Mouse (Mus musculus) retina, postnatal 7 days (tissue): ENCODE results near the gene Rad9a.

Source experiments
- DNase-seq: peaks from one replicate; pipeline ENCODE4 v3.0.0-alpha.2; 2012; ENCODE audit warnings: low read depth, low spot score

Rad9a gene

GRCm38 (mm10) chr19:4164100-4164499 is 37.4 kb downstream of the Rad9a start:
- DNase-seq: no peak

DNA sequence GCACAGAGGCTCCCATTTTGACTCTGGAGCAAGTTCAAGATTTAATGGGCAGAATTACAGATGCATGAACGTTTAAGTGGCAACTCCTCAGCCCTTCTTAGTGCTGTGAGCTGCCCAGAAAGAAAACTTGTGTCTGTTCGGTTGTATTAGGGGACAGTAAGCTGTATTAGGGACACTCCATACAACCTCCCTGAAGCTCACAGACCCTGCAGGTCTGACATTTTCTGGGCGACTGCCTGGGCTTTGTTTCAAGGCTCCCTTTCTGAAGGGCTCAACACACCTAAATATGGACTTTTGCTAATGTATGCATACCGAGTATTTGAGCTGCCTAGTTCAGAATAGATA is 37.9 kb downstream of the Rad9a start:
- no peak for DNase-seq

DNA sequence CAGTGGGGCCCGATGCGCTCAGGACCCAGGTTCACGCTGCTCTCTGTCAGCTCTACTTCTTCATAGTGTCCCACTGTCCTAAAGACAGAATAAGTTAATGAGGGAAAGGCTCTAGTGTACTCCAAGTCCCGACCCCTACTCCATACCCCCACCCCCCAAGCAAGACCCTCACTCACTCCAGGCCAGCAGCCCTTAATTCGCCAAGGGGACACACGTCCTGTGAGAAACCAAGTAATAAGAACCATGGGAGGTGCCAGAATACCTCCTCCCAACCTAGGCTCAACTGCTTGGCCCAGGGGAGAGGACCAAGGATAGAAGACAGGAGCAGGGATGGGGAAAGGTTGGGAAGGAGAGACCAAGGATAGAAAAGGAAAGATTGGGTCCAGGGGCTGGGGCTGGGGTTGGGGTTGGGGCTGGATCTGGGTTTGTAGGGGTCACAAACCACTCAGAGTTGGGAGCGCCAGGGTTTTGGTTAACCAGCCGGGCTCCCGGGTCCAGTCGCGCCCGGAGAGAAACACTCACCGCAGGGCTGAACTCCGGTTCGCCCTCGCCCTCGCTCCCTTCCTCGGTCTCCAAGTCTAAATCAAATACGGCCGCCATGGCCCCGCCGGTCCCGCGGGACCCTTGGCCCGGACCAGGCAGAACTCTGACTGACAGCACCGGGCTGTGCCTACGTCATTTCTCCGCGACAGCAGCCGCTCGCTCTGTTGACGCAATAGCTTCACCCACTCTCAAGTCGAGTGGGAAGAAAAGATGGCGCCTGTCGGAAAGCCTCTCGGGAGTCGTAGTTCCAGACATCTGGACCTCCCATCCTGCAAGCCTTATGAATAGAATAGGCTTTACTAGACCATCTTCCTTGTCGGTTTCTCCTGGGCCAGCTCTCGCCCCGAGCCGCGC is 38.6 kb downstream of the Rad9a start, which contains the start of gene Rps6kb2:
Gene Rps6kb2, minus strand, starts transcription at position 709 of the 897 bp plus-strand sequence.
- peak; percentile 90 for DNase-seq

DNA sequence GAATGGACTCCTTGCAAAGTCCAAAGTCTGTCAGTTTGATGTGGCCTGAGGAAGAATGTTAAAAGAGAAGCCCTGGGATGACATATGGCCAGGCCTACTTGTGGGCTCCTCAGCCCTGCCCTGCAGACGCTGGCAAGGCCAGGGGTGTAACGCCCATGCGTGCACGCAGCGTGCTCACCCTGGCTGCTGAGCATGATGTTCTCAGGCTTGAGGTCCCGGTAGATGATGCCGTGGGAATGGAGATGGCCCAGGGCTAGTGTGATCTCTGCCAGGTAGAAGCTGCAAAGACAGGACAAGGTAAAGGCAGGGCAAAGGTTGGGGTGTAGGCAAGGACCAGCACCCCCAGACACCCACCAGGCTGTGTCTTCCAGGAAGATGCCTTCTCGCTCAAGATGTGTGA is 42.4 kb downstream of the Rad9a start:
- no peak for DNase-seq

DNA sequence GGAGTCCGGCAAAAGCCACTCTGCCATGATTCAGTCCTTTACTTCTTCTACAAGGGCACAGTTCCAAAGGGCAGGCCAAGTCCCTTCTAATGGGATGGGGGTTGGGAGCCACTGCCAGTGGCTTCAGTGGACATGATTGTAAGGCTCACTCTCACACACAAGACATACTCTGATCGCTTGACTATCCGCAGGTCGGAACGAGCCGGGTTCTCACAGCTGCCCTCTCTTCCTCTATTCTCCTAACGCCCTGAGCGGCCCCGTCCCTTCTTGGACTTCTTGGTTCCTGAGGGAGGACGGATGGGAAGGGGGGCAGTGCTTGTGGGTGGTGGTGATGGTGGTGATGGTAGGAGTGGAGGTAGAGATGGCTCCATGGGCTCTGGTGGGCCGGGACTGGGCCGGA is 44.7 kb downstream of the Rad9a start:
- no peak for DNase-seq

GRCm38 (mm10) chr19:4156073-4156579 is 45.3 kb downstream of the Rad9a start:
- no peak for DNase-seq

- DNase-seq: no peak
These were observed 46.0 kb downstream of the Rad9a start for GRCm38 (mm10) chr19:4155223-4156072.

- DNase-seq: no peak
These were observed 46.8 kb downstream of the Rad9a start for GRCm38 (mm10) chr19:4154437-4155222.

GRCm38 (mm10) chr19:4153232-4153654 is 48.2 kb downstream of the Rad9a start, which contains the start of gene Ptprcap:
Gene Ptprcap (plus strand): TSS chr19:4153604.
- no peak for DNase-seq

DNA sequence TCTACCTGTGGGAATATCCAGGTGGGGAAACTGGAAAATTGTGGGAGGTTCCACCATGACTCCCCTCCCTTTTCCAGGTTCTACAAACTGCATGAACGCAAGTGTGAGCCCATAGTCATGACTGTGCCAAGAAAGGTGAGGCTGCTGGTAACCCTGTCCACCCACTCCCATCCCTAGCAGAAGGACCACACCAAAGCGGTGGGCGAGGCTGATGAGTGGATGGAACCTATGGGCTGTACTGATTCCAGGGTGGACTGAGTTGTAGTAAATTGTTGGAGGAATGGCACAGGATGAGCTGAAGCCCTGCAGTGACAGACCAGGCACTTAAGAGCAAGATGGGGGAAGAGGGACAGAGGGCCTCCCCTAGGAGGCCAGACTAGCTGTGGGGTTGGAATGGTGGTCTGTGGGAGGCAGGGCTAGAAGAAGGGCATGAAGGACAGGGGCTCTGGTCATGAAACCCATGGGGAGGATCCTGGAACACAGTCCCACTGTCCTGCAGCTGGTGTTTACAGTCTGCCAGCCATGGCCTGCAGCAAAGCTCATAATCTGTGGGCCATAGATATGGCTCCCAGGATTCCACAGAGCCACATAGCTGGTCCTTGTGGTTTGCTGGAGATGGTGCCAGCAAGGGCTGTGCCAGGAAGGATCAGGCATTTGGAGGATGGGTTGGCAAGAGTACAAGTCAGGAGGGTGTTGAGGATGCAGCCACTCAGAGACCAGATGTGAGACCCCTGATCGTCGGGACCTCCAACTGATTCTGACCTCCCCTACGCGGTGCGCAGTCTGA is 48.8 kb downstream of the Rad9a start:
- DNase-seq: no peak

GRCm38 (mm10) chr19:4151898-4152297 is 49.6 kb downstream of the Rad9a start:
- no peak for DNase-seq

GRCm38 (mm10) chr19:4151488-4151860 is 50.0 kb downstream of the Rad9a start:
- no peak for DNase-seq

GRCm38 (mm10) chr19:4150567-4151487 is 50.6 kb downstream of the Rad9a start:
- DNase-seq: no peak

DNA sequence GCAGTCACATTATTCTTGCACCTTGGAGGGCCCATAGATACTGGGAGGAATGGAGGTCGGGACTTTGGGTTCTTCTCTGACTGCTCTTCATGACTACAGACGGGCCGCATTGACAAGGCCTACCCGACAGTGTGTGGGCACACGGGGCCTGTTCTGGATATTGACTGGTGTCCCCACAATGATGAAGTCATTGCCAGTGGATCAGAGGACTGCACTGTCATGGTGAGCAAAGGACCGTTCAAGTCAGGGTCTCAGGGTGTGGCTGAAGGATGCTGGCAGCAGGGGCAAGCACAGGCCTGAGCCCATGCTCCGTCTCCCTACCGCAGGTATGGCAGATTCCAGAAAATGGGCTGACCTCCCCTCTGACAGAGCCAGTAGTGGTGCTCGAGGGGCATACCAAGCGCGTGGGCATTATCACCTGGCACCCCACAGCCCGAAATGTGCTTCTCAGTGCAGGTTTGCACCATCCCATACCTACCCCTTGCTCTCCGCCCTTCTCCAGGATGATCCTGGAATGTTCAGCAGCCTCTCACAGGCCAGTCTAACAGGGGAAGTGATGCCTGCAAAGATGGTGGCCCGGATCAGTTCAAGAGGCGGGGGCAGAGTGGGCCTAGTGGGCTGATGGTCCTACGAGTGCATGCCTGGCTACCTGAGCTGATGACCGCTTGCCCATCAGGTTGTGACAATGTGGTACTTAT is 51.5 kb downstream of the Rad9a start:
- no peak for DNase-seq

DNA sequence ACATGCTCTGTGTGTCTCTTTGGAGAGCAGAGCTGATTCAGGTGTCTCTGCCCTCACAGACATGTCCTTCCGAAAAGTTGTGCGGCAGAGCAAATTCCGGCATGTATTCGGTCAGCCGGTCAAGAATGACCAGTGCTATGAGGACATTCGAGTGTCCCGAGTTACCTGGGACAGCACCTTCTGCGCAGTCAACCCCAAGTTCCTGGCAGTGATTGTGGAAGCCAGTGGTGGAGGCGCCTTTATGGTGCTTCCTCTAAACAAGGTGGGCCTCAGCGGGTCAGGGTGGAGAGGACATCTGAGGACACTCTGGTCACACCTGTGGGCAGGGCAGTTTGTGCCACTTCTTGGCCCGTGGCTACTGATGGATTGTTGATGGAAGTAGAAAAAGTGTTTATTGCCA is 52.2 kb downstream of the Rad9a start:
- DNase-seq: no peak

GRCm38 (mm10) chr19:4148819-4149218 is 52.6 kb downstream of the Rad9a start:
- DNase-seq: no peak

GRCm38 (mm10) chr19:4148491-4148806 is 53.0 kb downstream of the Rad9a start, which contains the start of gene Coro1b:
Gene Coro1b (plus strand): TSS chr19:4148619.
- peak; percentile 86 for DNase-seq

DNA sequence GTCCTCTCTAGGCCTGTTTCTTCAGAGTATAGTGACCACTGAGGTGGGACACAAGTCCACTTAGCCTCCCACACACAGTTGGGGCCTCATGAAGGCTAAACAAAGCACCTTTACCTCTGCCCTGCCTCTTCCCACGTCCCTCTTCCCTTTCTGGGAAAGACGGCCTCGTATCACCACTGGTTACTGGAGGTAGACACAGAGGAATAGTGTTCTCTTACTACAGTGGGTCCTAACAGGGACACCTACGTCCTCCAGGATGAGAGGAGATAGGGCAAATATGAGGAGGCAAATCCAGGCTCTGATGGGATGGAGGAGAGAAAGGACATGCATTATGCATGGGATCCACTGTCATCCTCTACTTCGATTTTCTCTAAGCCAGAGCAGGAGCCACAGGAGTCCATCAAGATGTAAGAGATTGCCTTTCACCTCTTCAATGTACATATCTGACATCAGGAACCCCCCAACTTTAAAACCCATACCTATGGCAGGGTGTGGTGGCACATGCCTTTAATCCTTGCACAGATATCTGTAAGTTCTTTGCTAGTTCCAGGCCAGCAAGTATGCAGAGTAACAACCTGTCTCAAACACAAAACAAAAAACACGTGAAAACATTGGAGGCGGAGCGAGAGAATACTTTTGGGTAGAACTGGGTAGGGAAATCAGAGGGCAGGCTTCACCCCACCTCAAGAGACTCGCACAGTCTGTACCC is 53.5 kb downstream of the Rad9a start:
- DNase-seq: no peak

DNA sequence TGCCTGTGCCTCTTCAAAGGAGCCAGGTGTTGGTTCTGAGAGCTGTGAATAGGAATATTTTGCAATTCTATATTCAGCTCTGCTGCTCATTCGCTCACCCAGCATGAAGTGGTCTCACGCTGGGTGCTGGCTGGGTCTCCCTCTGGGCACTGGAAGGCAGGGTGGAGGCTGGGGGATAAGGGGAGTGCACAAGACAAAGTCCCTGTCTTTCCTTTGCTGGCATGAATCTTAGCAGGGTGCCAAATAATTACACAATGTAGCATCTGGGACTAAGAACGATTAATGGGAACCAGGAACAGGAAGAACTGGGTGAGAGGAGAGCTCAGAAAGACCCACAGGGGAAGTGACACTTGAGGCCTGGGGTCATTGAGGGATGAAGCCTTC is 54.4 kb downstream of the Rad9a start:
- no peak for DNase-seq
